ENCODE assay signal across 29 mouse cellular contexts in the genomic region with DNA sequence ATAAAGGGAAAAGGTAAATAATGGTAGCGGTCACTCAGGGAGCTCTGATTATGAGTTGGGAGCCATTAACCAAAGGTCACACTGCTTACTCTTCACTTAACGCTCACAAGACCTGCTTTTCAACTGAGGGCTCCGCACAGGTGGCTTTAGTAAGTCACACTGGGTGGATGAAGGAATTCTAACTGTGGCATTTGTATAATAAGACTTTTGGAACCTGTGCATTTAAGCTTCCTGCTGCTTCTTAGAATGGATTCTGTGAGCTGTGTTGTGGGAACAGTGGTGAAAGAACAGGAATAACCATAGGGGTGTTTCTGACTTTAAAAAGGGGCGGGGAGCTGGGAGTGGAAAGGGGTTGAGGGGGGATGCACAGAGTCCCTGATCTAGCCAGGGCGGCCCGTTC. TPM values are rescaled to one million over a fixed set of nuclear protein-coding genes. Genes with fewer than 3 reads are reported as not detected.
"Had no signal": no experiment of that assay in that cellular context is flagged by ENCODE, and none has a peak within 500 bp of the region (broad histone marks: within the 10 kb centered on the region; RNA-seq: fewer than 3 reads in every experiment).

No protein-coding gene starts in this region.

- H3K4me2 ChIP-seq: limb, embryonic 13.5 days; liver, embryonic 12.5 days; liver, embryonic 15.5 days; lung, embryonic 15.5 days; midbrain, embryonic 13.5 days; neural tube, embryonic 13.5 days had no signal

- H3K9me3 ChIP-seq: limb, embryonic 10.5 days; limb, embryonic 13.5 days; liver, embryonic 12.5 days; liver, embryonic 15.5 days; lung, embryonic 15.5 days; midbrain, embryonic 10.5 days; midbrain, embryonic 13.5 days; neural tube, embryonic 13.5 days had no signal

- H3K4me3 ChIP-seq: layer of hippocampus, adult 2 months; limb, embryonic 10.5 days; limb, embryonic 13.5 days; liver, embryonic 12.5 days; liver, embryonic 15.5 days; lung, embryonic 15.5 days; megakaryocyte, embryonic 14.5 days; midbrain, embryonic 10.5 days; midbrain, embryonic 13.5 days; myocyte; neural tube, embryonic 13.5 days had no signal

- DNase-seq: kidney, postnatal 25 days; layer of hippocampus, adult 9-11 months; liver; lung, adult 18-20 months; lung, postnatal 10 days; lung, postnatal 36 days; retina, postnatal 1 day; thymus, adult 2 months; thymus, postnatal 14 days; thymus, postnatal 4 days had no signal

- H3K36me3 ChIP-seq: limb, embryonic 10.5 days; limb, embryonic 13.5 days; liver, embryonic 12.5 days; liver, embryonic 15.5 days; lung, embryonic 15.5 days; midbrain, embryonic 10.5 days; midbrain, embryonic 13.5 days; neural tube, embryonic 13.5 days had no signal

- H3K27me3 ChIP-seq: limb, embryonic 13.5 days; liver, embryonic 15.5 days; lung, embryonic 15.5 days; midbrain, embryonic 13.5 days had no signal

- H3K27ac ChIP-seq: kidney, postnatal 0 days; layer of hippocampus, adult 2 months; limb, embryonic 10.5 days; limb, embryonic 13.5 days; liver, embryonic 12.5 days; liver, embryonic 15.5 days; lung, embryonic 15.5 days; midbrain, embryonic 10.5 days; midbrain, embryonic 13.5 days; neural tube, embryonic 13.5 days; stomach, postnatal 0 days had no signal

- ATAC-seq: liver, embryonic 12.5 days; midbrain, embryonic 13.5 days; midbrain, embryonic 16.5 days had no signal

- H3K9ac ChIP-seq: limb, embryonic 13.5 days; liver, embryonic 12.5 days; liver, embryonic 15.5 days; lung, embryonic 15.5 days; midbrain, embryonic 13.5 days; neural tube, embryonic 13.5 days had no signal

RNA-seq across cellular contexts. Expression of gene Gpa33, which starts 12.3 kb away (rescaled TPM):
- total RNA-seq: layer of hippocampus, adult 2 months; layer of hippocampus, postnatal 25 days; left cerebral cortex, adult 18-20 months; left cerebral cortex, postnatal 25 days; monocyte, adult 5-6 weeks; neutrophil, adult 5-6 weeks had no signal
- polyA plus RNA-seq: liver, embryonic 12.5 days; lung, embryonic 15.5 days; midbrain, embryonic 13.5 days; neural tube, embryonic 13.5 days had no signal

RNA-seq across cellular contexts. Expression of gene Dusp27, which starts 14.6 kb away (rescaled TPM):
- total RNA-seq: layer of hippocampus, adult 2 months; monocyte, adult 5-6 weeks; neutrophil, adult 5-6 weeks had no signal
